Mouse (Mus musculus) fibroblast of lung, adult 2 months (primary cell): ENCODE results near the gene Rims3.

ENCODE experiments used
- DNase-seq: peaks from one replicate; pipeline ENCODE4 v3.0.0-alpha.2; 2011; ENCODE audit warnings: low read depth

Rims3 gene

GRCm38 (mm10) chr4:120893656-120894401, 39.2 kb downstream of the Rims3 start:
- no peak for DNase-seq

- DNase-seq = no peak
Measured at GRCm38 (mm10) chr4:120894584-120894983, 40.0 kb downstream of the Rims3 start.

DNA sequence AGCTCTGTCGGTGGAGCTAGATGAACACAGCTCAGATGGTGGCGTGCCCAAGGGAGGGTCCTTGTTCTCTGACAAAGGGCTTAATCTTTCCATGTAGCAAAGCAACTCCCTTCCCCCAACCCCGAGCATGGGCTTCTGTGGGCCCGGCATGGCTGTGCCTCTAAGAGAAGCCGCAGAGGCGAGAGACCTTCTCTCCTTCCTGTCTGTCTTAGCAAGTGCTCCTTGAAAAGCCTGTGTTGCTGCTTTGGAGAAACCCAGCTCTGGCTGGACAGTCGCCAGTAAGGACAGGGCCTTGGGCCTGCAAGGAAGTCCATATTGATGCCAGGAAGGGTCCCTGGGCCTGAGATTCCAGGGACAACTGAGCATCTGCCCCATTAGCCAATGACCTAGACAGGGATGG, 40.6 kb downstream of the Rims3 start:
- no peak for DNase-seq

DNA sequence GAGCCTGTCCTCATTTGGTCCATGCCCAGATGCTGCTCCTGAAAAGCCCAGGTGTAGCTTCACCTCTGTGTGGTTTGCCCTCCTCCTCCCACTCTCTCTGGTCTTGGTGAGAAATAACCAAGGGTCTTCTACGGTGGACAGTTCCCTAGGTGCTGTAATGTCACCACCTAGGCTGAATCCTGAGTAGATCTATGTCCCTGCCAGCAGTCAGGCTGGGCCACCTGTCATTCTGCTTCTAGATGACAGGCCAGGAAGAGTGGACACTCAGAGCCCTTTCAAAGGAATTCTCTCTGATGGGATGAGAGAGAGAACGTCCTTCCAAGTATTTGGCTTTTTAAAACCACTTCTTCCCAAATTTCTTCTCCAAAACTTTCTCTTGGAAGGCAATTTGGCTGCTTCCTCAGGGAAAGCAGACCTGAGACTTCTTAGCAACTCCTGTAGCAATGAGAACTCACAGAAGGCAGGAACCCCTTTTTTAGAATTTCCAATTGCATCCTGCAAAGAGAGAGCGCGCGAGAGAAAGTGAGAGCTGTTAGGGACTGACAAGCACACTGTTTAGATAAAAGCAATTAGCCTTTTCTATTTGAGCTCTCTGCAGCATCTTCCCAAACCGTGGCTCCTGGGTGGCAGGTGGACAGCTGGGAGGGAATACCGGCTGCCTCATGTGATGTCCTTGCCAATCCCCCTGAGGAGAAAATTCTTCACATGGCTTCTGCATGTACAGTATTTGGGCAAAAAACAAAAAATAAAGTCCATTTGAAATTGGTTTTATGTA, 41.4 kb downstream of the Rims3 start:
- DNase-seq = no peak

DNA sequence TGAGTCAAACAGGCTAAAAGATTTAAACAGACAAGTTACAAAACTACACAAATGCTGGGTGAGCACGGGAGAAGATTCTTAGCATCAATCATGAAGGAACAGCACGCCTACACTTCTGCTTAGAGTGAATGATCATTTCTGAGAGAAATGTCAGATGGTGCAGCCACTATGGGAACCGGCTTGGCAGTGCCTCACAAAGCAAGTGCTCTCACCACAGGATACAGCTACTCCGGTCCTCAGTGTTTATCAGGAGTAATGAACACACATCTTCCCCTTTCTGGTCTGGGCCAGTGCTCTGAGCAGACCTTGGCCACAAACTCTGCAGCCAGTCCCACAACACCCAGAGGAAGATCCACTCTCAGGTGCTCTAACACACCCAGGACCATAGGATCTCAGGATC, 49.9 kb downstream of the Rims3 start:
- DNase-seq = no peak

- DNase-seq = no peak
Measured at GRCm38 (mm10) chr4:120905644-120906043, 51.0 kb downstream of the Rims3 start.

DNA sequence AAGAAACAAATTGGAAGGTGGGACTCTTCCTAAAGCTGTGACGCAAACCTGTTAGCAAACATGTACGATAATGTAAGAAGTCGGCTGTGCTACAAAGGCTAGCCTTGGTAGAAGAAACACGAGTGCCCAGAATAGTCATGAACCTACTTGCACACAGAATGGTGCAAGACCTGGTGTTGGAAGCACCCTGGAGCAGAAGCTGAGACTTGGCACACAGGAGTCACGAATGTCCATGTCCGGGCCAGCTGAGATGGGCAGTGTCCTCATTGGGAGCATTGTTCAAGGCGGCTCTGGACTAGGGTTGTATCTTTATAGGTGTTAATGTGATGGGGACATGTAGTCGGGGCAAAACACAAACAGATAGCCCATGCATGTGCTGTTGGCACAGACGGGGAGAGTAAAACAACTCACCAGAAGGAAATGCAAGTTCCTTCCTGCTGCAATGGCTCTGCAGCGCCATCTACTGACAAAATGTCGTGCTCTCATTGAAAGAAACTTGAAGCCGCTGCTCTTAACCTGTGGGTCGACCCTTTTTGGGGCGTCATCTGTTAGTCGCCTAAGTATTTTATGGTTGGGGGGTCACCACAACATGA, 55.0 kb downstream of the Rims3 start:
- DNase-seq = peak; percentile 29

- DNase-seq = no peak
Measured at GRCm38 (mm10) chr4:120911086-120911485, 56.5 kb downstream of the Rims3 start.

GRCm38 (mm10) chr4:120912866-120913265, 58.2 kb downstream of the Rims3 start:
- no peak for DNase-seq

DNA sequence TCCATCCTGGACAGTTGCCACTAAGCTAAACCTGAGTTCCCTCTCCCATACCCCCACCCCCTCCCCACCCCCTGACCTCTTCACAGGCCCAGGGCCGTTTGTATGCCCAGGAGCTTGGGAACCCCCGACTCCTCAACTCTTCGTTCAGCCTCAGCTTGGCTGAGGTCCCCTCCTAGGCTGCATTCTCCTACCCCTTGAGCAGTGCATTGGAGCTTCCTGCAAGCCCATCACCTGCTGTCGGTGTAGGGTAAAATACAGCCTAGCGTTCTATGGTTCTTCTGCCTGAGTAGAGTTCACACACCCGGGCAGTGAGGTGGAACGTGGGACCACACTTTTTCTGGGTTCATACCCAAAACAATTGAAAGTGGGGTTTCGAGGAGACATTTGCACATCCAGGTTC, 58.8 kb downstream of the Rims3 start:
- DNase-seq = no peak

- no peak for DNase-seq
Measured at GRCm38 (mm10) chr4:120913861-120914260, 59.2 kb downstream of the Rims3 start.

GRCm38 (mm10) chr4:120914501-120914900, 59.9 kb downstream of the Rims3 start:
- no peak for DNase-seq

DNA sequence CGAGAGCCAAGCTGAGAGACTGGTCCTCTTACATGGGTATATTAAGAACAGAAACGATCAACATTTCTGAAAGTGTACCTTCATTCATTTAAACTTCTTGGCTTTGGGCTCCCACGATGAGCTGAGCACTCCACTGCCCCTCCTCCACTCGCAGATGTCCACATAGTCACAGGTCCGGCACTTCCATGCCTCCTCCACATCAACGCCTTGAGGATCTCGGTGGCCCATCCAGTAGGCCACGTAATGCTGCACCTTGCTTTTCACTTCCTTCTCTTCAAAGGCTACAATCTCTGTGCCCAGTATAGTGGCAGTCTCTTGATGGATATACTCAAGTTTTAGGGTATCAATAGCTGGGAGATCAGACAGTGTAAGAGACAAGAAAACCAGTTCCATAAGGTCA, 66.8 kb downstream of the Rims3 start:
- DNase-seq = no peak

DNA sequence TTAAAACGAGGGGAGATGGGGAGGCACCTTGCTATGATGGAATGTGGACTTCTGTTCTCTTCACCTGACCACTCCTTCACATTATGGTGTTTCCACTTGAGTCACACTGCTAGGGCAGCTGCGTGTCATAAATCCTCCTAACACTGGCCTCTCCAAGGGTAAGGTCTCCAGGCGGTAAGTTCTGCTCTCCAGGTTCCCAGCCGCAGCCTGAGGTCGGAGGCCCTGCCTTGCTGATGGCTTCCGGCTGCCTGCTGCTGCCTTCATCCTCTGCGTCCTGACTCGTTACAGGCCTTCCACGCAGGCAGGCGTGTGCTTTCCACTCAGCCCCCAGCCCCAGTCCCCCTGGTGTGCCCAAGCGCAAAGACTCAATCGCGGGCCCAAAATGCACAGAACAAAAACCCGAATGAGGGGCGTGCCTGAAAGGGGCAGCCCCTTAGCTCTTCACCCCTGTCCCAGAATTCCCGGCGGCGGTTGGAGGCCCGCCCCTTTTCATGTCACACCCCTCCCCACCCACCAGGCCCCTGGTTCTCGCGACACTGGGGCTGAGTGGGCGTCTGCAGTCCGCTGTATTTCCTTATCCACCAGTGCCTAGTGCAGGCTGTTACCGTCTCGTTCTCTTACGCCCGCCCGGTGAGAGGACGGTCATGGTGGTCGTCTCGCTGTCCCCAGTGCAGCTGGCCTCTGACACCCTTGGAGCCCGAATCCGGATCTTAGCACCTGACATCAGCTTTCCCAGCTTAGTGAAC, 70.1 kb downstream of the Rims3 start, which contains the start of gene Exo5:
Exo5 (minus strand) TSS at position 464 of the 746 bp plus-strand sequence.
- DNase-seq = peak; percentile 78

- peak; percentile 60 for DNase-seq
Measured at GRCm38 (mm10) chr4:120925386-120925785, 70.8 kb downstream of the Rims3 start.

DNA sequence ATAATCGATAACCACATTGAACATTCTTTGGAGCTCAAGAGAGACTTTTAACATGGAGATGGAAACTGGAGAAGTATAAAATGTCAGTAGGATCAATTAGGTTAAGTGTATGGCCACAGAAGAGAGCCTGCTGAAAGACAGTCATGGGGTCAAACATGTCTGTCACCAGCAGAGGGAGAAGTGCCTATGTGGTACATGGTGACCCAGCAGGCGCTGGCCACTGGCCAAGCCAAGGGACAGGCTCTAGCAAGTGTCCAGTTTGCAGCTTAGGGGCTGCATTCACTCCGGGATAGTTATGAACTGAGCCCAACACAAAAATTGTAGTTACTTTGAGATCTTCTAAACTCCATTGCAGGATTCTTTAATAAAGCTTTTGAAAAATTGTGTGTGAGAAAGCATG, 74.1 kb downstream of the Rims3 start:
- DNase-seq = no peak

- no peak for DNase-seq
Measured at GRCm38 (mm10) chr4:120930736-120931135, 76.1 kb downstream of the Rims3 start.

DNA sequence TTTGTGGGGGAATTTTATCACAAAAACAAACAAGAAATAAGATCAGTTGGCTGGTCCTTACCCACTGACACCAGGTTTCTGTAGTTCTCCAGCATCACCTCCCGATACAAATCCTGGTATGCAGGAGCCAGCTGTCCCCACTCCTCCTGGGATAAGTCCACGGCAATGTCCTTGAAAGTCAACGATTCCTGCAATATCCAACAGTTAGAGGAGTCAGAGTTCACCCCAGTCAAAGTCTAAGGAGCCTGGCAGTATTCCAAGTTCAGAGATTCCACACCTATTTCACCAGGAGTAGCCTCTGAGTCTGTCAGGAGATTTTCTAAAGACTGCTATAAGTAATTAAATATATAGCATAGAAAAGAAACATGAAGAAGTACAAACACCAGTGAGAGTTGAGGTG, 80.4 kb downstream of the Rims3 start:
- DNase-seq = no peak
